Mouse (Mus musculus): Measurements from ENCODE around the gene Zfp704.

DNA sequence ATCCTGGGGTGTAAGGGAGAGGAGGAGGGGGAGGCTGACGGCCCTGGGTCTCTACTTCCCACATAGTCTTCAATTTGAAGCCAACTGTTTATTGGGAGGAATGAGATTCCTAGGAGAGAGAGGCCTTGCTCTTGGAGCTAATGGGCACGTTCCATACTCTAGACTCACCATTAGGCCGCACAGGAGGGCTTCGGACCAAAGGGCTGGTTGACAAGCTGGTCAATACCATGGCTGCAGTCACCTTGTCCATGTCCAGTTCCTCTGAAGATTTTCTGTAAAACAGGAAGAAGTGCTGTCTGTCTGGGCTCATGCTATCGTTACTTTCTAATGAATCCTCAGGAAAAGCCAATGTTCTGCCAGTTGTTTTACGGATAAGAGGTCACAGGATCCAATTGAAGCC lies 135.6 kb downstream of the Zfp704 start:
- TF ChIP-seq GATA1 (IDR thresholded peaks at IDR 0.05; ENCODE audit: borderline replicate concordance, low read length): no peak
- TF ChIP-seq FLI1 (IDR thresholded peaks at IDR 0.05; ENCODE audit: low read length): no peak

All from megakaryocyte, embryonic 14.5 days (primary cell).